Mouse (Mus musculus): ENCODE measurements around the gene Ccdc191.

The Ccdc191 gene

GRCm38 (mm10) chr16:43932319-43932718, 42.7 kb downstream of the Ccdc191 start:
- no peak for DNase-seq

DNA sequence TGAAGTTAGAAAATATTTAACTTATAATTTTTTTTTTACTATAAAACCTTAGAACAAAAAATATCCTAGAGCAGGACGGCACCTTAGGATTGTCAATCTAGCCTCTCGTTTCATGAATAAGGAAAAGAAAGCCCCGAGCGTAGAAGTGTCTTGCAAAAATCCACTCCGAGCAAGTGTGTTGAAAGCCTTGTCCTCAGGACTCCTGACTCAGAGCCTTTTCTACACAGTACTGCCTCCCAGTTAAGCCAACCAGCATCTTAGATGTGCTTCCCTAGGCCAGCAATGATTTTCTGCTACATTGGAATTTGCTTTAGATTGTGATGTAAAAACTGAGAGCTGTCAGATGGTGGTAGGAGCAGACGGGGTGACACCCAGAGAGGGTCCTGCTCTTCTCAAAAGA, 43.4 kb downstream of the Ccdc191 start:
- no peak for DNase-seq

DNA sequence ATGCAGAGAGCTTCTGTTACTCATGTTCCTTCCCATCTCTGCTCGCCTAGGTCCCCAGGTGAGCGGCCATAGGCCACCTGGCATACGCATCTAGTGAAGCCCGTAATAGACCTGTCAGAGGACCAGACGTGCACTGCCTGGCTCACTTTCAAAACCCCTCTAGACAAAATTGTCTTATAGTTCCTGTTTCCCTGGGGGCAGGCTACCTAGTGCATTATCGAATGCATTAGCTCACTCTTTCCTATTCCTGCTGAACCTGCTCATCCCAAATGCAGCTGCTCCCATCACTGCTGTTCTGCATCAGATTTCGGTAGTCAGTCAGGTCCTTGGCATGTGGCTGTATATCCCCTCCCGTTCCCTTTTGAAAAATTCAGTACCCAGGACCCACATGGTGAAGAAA, 45.3 kb downstream of the Ccdc191 start:
- no peak for DNase-seq

DNA sequence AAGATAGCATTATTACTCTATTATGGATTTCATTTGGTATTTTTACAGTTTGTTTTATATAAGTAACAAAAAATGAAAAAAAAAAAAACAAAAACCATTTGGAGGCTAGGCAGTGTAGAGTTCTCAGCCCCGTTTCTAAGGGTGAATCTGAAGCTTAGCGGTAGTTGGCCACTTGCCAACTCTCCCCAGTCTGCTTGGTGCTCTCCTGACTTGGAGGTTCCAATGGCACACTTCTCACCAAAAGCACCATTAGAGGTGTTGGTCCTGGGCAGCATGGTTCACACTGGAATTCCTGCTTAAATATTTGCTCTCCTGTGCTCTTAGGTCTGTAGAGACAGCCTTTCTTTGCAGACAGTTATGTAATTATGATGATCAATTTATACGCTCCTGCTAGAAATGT, 45.8 kb downstream of the Ccdc191 start:
- DNase-seq: peak; percentile 36

DNA sequence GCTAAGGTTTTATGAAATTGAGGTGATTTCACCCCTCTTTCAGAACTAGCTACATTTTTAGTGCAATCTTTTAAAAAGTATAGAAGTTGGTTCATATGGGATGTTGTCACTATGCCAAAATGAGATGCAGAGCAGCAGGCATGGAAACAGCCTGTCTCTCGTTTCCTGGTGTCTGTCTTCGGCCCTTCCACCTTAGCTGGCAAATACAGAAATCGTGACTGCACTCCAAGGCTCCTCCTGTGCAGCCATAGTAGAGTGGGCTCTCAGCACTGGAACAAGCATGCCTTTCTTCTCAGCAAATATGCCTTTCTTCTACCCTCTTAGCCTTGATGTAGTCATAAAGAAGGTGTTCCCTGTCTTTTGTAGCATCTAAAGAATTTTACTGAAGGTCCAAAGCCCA, 46.3 kb downstream of the Ccdc191 start:
- no peak for DNase-seq

DNA sequence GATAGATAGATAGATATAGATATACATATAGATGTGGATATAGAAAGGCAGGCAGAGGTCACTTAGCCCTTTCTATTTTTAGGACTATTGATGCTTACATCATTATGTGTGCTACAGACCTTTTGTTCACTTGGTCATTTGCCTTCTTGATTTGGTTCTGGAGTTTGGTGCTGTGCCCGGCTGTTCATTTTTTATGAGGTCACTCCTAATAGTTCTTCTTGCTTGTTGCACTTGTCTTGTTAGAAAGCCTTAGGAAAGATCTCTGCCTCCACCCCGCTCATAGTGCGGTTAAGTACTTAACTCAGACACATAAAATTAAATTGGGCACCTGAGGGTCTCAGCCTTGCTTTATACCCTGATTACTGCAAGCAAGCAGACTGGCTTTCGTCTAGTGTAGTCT, 51.2 kb downstream of the Ccdc191 start:
- no peak for DNase-seq

GRCm38 (mm10) chr16:43945351-43945750, 55.8 kb downstream of the Ccdc191 start:
- no peak for DNase-seq

DNA sequence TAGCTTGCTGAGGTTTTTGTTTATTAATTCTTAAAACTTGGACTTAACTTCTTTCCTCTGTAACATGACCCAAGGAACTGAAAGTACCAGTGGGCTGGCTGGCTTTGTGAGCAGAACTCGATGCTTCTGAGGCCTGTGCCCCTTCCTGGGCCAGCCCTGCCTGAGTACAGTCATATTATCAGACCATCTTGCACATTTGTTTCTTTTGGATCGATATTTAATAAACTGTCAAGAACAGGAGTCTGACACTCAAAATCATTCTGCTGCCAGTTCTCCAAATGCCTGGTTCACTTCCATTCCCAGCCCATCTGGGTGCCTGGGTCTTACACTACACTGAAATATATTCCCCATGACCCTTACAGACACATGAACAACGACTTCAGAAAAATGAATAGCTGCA, 56.3 kb downstream of the Ccdc191 start:
- DNase-seq: no peak

DNA sequence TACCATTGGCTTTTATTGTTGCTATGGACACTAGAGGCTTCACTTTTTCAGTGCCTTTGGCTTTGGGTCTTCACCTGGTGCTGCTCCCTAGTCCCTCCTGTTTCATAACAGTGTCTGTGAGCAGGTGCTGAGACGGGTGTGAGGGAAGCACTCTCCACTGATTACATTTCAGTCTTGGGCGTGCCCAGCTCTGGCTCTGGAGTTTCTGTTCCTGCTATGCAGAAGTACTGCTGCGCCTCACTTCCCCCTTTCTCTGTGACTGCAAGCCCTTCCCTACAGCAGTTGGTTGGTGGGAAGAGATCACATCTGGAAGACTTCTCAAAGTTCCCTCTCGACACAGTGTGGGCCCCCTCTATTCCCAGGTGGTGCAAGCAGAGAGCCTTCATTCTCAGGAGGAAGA, 62.0 kb downstream of the Ccdc191 start:
- DNase-seq: no peak

DNA sequence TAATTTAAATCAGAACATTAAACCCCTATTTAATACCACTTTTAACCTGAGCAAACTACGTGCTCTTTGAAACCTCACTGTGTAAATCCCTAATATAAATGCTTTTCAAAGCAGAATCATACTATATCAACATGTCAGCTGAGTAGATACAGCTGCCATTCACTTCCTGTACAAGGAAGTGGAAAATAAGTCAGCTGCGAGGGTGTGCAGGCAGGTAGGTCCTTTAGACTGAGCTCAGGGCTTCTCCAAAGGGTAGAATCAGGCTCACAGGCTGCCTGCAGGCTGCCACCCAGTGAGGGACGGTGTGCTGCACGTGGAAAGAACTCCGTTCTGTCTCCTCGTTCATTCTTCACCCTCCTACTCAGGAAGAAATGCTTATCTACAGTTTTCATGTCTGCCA, 65.3 kb downstream of the Ccdc191 start:
- no peak for DNase-seq

DNA sequence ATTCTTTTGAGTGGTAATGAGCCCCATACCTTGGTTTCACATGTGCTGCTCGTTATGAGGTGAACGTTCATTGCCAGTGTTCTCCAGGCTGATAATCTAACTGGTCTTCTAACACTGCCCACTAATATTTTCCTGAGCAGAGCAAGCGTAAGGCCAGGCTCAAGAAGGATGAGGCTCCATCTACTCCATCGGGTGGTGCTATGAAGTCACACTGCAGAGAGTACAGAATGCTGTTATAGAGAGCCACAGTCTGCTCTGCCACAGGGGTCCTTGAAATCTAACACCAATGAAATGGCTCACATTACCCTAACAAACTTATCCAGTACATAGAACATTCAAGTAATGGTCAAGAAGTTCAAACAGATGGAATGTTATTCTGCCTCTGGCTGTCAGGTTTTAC, 68.4 kb downstream of the Ccdc191 start:
- DNase-seq: no peak

DNA sequence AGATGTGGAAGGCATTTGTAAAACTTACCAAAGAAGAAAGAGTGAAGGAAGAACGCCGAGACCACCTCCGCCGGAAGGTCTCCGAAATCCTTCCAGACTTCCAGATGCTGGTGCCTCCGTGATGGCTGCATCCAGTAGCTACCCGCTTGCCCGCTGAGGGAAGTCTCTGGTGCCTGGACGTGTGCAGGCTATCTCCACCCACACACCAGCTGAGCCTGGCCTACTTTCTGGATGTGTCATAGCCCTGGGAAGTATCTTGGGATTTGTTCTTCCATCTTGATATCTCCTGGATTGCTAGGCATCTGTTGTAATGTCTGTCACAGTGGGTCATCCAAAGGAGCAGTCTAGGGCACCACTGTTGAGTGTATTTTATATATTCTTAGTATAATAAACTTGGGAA, 73.7 kb downstream of the Ccdc191 start:
- DNase-seq: no peak

DNA sequence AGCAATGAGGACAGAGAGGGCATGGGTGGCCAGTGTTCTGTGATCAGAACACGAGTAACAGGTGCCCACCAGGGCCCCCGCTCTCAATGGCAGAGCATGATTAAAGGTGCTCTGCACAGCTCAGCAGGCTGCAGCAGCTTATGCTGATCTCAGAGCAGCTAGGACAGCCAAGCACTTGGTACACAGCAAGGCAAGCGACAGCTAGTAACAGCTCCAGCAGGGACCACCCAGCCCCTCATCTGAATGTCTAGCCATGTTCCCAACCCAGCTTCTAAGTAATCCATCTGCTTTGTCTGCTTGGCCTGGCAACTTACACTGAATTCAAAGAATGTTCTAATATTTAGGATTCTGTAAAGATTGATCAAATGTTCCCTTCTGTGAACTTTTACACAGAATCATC, 74.2 kb downstream of the Ccdc191 start:
- DNase-seq: no peak

- DNase-seq: no peak
Observed at GRCm38 (mm10) chr16:43965781-43966389, 76.3 kb downstream of the Ccdc191 start.

- DNase-seq: no peak
Observed at GRCm38 (mm10) chr16:43970426-43970825, 80.8 kb downstream of the Ccdc191 start.

GRCm38 (mm10) chr16:43971189-43971588, 81.6 kb downstream of the Ccdc191 start:
- DNase-seq: no peak

- no peak for DNase-seq
Observed at GRCm38 (mm10) chr16:43971741-43972140, 82.1 kb downstream of the Ccdc191 start.

- DNase-seq: no peak
Observed at GRCm38 (mm10) chr16:43972391-43972790, 82.8 kb downstream of the Ccdc191 start.

GRCm38 (mm10) chr16:43973147-43973546, 83.5 kb downstream of the Ccdc191 start:
- DNase-seq: no peak

GRCm38 (mm10) chr16:43973606-43974220, 84.1 kb downstream of the Ccdc191 start:
- no peak for DNase-seq

DNA sequence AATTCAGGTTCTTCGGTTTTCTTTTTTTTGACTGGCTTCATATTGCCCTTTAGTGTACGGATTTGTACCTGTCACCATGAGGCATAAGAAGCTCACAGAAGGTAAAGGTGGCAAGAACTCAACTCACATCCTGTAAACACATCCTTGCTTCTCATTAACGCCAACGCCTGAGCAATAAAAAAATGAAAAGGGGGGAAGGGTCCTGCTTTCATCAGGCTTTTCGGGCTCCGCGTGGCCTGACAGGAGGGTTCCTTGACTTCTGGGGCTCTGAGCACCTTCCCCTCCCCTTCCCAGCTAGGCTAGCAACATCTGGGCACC, 89.4 kb downstream of the Ccdc191 start:
- no peak for DNase-seq

DNA sequence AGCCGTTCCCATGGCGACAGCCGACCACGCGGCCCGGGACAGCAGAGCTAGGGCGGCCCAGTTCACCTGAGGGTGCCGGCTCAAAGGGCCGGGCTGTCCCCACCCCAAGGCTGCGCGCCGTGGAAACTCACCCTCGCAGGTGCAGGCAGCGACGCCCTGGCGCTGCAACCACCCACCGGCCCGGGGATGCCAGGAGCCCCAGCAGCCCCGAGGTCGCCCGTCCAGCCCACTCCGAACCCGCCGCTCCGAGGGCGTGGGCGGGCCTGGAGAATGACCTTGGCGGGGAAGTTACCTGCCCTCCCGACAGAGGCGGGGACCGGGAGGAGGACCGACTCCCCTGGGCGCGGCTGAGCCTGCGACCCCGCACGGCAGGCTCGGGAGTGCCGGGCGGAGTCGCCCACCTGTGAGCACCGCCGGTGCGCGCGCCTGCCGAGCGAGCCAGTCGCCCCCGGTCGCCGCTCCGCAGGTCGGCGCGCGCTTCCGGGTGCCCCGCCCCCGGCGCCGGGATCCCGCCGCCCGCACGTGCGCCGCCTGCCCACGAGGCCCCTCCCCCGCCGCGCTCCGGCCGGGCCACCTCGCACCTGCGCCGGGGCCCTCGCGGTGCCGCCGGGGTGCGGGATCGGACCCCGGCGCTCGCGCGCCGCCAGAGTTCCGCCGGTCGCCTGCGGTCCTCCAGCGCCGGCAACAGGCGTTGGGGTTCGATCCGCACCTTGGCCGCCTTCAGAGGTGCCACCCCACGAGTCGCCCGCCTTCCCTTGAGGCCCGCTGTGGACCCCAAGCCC, 89.9 kb downstream of the Ccdc191 start, which contains the start of gene Zdhhc23:
TSS of gene Zdhhc23 (minus strand) at position 464 of the 782 bp plus-strand sequence.
- DNase-seq: peak; percentile 71

- DNase-seq: no peak
Observed at GRCm38 (mm10) chr16:43980110-43980609, 90.6 kb downstream of the Ccdc191 start.

- no peak for DNase-seq
Observed at GRCm38 (mm10) chr16:43986299-43986698, 96.7 kb downstream of the Ccdc191 start.
